Mouse (Mus musculus) naive thymus-derived CD4-positive, alpha-beta T cell, adult 5 months (primary cell): ENCODE data around the gene Dnaic1. TPM values are rescaled to one million over a fixed set of nuclear protein-coding genes. Genes with fewer than 3 reads are reported as not detected.

Experiments
- polyA plus RNA-seq: library from polyadenylated mRNA; unstranded; fragments of 100-300 nt; shearing (Covaris generic); gene quantifications from one replicate; pipeline ENCODE4 v1.2.1, GENCODE M21; 2017

Dnaic1 gene
- not detected for polyA plus RNA-seq

DNA sequence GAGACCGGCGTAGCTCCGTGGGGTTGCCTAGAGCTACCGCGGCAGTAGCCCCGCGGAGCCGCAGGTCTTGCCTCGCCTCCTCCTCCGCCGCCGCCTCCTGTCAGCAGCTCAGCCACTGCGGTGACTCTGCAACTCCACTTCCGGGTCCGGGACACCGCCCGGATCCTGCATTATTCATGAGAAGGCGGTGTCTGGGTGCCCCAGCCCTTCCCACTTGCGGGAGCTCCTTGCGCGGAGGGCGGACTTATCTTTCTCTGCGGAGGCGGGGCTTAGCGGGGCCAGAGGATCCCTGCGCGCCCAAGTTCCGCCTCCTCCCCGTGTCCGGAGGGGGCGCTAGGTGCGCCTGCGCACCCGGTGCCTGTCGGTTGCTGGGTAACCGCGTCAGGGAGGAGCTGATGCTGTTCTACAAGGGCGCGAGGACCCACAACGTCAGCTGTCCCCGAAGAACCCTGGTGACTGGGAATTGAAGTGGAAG is at the start of gene Dnaic1, which contains the start of gene Fam219a:
Gene Dnaic1, plus strand, starts transcription at position 365 of the 475 bp plus-strand sequence.
Gene Fam219a, minus strand, starts transcription at position 128 of the 475 bp plus-strand sequence.

GRCm38 (mm10) chr4:41639913-41640507 is 70.4 kb downstream of the Dnaic1 start, which contains the start of gene Enho:
Enho (minus strand) TSS chr4:41640324.

Other genes with a start within 250 kb of the Dnaic1 start
- 113 TPM for gene Ubap1, start 220.8 kb upstream of the Dnaic1 start, polyA plus RNA-seq
- gene Kif24, start 104.9 kb upstream of the Dnaic1 start, polyA plus RNA-seq = 0.78 TPM
- 4.3 TPM for gene Nudt2, start 104.6 kb upstream of the Dnaic1 start, polyA plus RNA-seq
- not detected for gene AI464131, start 66.7 kb upstream of the Dnaic1 start, polyA plus RNA-seq
- not detected for gene 1110017D15Rik, start 52.4 kb upstream of the Dnaic1 start, polyA plus RNA-seq
- 3.3 TPM for gene Fam219a, start 237 bp upstream of the Dnaic1 start, polyA plus RNA-seq
- gene Enho, start 70.5 kb downstream of the Dnaic1 start, polyA plus RNA-seq = not detected
- not detected for gene Cntfr, start 127.3 kb downstream of the Dnaic1 start, polyA plus RNA-seq
- gene Il11ra1, start 130.2 kb downstream of the Dnaic1 start, polyA plus RNA-seq = 8.1 TPM
- gene Rpp25l, start 143.8 kb downstream of the Dnaic1 start, polyA plus RNA-seq = 31.1 TPM
- gene Dctn3, start 153.4 kb downstream of the Dnaic1 start, polyA plus RNA-seq = 82.7 TPM
- not detected for gene Arid3c, start 161.4 kb downstream of the Dnaic1 start, polyA plus RNA-seq
- gene Galt, start 185.5 kb downstream of the Dnaic1 start, polyA plus RNA-seq = 89.3 TPM
- gene Sigmar1, start 186.4 kb downstream of the Dnaic1 start, polyA plus RNA-seq = 36.4 TPM
- 4.7 TPM for gene Ccl27a, start 204.5 kb downstream of the Dnaic1 start, polyA plus RNA-seq